Mouse (Mus musculus): ENCODE measurements around the gene Gm21985. TPM values are rescaled to one million over a fixed set of nuclear protein-coding genes. Genes with fewer than 3 reads are reported as not detected.
A peak's percentile ranks its signal among the peaks of the same experiment; 100 is the strongest.
"Not testable (repeated sequence)": the region's sequence is repeated elsewhere in the genome, so short reads cannot be mapped to it uniquely, and the experiment has no call there.

Gm21985 gene
- total RNA-seq, 2 experiments from 2014 or later, result 0.95 TPM; not detected in 1

DNA sequence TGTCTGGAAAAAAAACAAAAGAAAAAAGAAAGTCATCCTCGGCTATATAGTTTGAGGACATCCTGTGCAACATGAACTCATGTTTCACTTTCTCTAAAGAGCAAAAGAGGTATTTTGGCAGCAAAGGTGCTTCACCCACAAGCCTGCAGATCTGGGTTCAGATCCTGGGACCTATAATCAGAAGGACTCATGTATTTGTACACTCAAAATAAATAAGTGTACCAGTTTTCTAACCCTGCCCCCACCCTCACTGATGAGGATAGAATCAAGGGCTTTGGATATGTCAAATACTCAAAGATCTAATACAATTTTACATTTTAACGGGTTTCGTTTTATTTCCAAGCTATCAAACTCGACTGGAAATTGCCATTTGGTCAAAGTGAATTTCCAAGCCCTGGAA, 1.8 kb upstream of the Gm21985 start:
- no peak for ATAC-seq (ENCODE audit: poor library complexity, severe bottlenecking)

- peak; percentile 73 for ATAC-seq (ENCODE audit: poor library complexity, severe bottlenecking)
Observed at GRCm38 (mm10) chr2:112265448-112266241, 469 bp upstream of the Gm21985 start, which contains the start of gene Slc12a6. Gene Slc12a6, plus strand, starts transcription at chr2:112265825.

- ATAC-seq (ENCODE audit: poor library complexity, severe bottlenecking), result no peak
Observed at GRCm38 (mm10) chr2:112266780-112267179, 666 bp downstream of the Gm21985 start.

DNA sequence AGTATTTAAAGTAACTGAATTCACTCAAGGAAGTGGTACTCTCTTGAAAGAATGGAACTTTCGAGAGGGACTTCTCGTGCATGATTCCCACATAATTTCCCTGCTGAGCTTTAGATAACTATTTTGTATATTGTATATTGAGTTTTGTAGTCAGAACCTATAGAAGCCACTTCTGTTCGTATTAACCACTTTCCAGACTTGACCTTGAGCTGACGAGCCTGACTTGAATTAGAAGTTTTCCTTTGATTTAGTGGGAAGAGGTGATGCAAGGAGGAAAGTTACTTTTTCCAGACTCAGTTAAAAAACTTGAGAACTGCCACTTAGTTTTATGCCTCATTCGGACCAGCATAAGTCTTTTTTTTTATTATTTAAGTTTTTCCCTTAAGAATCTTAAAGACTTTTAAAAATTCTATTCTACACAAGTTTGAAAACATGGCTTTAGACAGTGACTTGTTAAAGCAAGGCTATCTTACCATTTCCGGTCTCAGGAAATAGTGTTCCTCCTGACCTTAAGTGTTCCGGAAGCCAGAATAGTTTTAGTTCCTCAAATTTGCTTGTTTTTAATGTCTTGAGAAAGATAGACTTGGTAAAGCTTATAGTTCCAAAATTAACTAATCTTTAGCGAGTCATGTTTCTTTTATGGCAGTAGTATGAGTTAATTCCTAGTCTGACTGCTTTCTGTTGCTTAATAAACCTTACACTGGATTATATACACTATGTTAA, 1.6 kb downstream of the Gm21985 start:
- ATAC-seq (ENCODE audit: poor library complexity, severe bottlenecking), result peak; percentile 37

DNA sequence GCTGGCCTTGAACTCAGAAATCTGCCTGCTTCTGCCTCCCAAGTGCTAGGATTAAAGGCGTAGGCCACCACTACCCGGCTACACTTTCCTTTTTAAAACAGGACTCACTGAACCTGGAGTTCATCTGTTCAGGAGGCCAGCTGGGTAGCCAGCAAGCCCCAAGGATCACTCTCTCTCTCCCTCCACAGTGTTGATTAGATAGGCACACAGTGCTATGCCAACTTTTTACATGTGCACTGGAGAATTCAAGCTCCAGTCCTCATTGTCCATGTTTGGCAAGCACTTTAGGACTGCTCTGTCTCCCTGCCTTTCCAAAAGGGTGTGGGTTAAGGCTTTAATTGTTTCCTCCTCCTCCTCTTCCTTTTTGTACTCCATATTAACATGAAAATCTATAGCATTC, 3.9 kb downstream of the Gm21985 start:
- ATAC-seq (ENCODE audit: poor library complexity, severe bottlenecking), result no peak

GRCm38 (mm10) chr2:112272909-112273308, 6.8 kb downstream of the Gm21985 start:
- no peak for ATAC-seq (ENCODE audit: poor library complexity, severe bottlenecking)

- ATAC-seq (ENCODE audit: poor library complexity, severe bottlenecking), result no peak
Observed at GRCm38 (mm10) chr2:112273474-112273873, 7.4 kb downstream of the Gm21985 start.

- no peak for ATAC-seq (ENCODE audit: poor library complexity, severe bottlenecking)
Observed at GRCm38 (mm10) chr2:112276870-112277269, 10.8 kb downstream of the Gm21985 start.

DNA sequence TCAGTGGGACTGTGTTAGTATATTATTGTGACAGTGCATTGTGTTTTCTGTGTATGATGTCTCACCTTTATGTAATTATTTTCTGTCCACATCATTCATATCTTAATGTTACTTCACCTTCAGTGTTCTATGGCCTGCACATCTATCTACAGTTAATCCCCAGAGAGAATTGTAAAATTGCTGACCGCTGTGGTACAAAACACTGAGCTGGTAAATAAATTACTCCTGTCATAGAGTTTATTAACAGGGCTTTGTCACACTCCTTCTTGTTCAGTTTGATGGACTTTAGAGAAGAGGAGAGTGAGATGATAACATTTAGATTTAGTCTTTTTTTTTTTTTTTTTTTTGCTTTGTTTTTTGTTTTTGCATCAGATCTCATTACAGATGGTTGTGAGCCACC, 16.7 kb downstream of the Gm21985 start:
- ATAC-seq (ENCODE audit: poor library complexity, severe bottlenecking), result no peak

DNA sequence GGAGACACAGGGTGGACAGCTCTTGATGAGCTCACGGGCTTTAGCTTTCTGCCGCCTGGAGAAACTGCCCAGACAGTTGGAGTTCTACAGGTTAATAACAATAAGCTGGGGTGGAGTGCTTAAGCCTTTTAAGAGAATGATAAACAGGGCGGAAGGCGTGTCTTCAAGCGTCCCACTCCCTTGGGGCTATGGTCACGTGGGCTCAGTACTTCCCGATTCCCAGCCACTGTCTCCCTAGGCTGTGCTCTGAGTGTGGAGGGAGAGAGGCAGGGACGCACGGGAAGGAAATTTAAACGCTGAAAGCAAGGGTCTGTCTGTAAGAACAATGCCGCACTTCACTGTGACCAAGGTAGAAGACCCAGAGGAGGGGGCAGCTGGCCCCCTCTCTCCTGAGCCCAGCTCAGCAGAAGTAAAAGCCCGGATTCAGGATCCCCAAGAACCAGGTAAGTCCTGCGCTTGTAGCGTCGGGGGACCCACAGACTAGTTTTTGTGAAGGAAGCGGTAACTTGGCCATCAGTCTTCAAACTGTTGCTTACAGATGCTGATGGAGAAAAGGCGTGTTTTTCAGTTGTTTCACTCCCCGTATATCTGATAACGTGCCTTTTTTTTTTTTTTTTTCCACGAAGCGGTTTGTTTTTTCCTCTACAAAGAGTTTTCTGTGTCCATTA, 18.4 kb downstream of the Gm21985 start:
- peak; percentile 83 for ATAC-seq (ENCODE audit: poor library complexity, severe bottlenecking)

DNA sequence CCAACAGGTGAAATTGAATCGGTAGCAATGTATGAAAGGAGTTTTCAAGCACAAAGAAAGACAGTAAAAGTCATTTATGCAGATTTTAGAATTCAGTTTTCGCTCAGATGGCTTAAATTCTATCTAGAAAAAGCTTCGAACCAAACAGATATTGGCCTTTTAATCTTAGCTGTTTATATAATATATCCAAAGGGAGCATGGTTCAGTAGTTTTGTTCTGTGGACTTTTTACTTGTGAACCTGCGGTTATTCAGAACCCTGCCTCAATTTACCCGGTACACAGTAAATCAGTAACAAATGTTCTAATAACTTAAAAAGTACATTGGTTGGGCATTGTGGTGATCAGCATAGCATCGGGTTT, 18.9 kb downstream of the Gm21985 start:
- no peak for ATAC-seq (ENCODE audit: poor library complexity, severe bottlenecking)

GRCm38 (mm10) chr2:112286062-112286461, 19.9 kb downstream of the Gm21985 start:
- ATAC-seq (ENCODE audit: poor library complexity, severe bottlenecking), result not testable (repeated sequence)

GRCm38 (mm10) chr2:112287059-112287458, 20.9 kb downstream of the Gm21985 start:
- peak; percentile 34; the same call in 1 of the 2 replicates for ATAC-seq (ENCODE audit: poor library complexity, severe bottlenecking)

GRCm38 (mm10) chr2:112289507-112289906, 23.4 kb downstream of the Gm21985 start:
- no peak for ATAC-seq (ENCODE audit: poor library complexity, severe bottlenecking)

DNA sequence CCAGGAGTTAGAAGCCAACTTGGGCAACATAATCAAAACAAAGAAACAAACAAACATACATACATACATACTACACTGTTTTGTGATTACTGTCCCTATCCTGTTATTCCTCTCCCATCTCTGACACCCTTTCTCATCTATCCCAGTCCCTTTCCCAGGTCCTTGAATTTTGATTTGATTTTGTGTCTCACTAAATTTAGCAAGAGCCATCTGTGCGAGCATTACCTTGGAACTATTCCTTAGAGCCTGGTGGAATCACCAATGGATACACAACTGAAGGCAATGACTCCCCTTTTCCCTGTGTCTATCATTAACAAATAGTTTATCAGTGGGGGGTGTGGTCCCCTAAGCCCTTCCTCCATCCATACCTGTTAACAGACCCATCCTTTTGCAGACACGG, 26.7 kb downstream of the Gm21985 start:
- ATAC-seq (ENCODE audit: poor library complexity, severe bottlenecking), result no peak

DNA sequence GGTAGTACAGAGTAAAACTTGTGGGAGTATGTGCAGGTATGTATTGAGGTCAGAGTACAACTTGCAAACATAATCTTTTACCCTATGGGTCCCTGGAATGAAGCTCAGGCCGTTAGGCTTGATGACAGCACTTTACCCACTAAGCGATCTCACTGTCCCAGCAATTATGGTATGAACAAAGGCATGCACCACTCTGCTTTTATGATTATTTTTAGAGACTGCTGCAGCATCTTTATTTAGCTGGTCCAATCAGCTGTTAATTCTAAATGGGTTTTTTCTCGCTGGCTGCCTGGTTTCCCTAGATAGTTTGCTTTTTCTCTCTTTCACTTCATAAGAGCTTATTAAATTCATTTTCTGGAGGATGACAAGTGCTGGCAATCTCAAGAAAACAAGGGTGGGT, 30.1 kb downstream of the Gm21985 start:
- no peak for ATAC-seq (ENCODE audit: poor library complexity, severe bottlenecking)

GRCm38 (mm10) chr2:112298221-112298620, 32.1 kb downstream of the Gm21985 start:
- no peak for ATAC-seq (ENCODE audit: poor library complexity, severe bottlenecking)

DNA sequence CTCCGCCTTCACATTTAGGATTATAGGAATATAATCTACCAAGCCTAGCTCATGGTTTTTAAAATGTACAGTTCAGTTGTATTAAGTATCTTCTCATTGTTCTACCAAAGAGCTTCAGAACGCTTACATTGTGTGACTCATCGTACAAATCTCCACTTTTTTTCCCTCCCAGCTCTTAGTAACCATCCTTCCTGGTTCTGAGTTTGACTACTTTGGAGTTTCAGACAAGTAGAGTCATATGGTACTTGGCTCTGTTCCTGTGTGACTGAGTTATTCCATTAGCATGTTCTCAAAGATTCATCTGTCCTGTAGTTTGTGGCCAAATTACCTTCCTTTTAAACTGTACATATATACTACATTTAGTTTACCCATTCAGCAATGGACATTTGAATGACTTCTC, 42.6 kb downstream of the Gm21985 start:
- no peak for ATAC-seq (ENCODE audit: poor library complexity, severe bottlenecking)

- ATAC-seq (ENCODE audit: poor library complexity, severe bottlenecking), result peak; percentile 21; the same call in 1 of the 2 replicates
Observed at GRCm38 (mm10) chr2:112309161-112309600, 43.1 kb downstream of the Gm21985 start.

GRCm38 (mm10) chr2:112315638-112316037, 49.5 kb downstream of the Gm21985 start:
- ATAC-seq (ENCODE audit: poor library complexity, severe bottlenecking), result no peak

DNA sequence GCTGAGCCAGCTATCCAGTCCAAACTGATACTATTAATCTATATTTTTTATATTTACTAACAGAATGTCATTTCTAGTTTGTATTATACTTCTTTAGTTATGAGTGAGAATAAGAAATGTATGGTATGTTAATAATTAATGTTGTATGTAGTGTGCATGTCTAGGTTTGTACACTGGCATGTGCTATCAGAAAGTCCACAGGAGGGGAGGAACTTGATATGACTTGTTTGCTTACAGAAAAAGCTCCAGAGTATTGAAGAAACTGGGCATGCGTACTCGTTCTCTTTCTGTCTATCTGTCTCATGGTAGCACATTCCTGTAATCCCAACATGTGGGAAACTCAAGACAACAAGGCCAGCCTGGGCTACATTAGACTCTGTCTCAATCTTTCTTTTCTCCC, 52.1 kb downstream of the Gm21985 start:
- no peak for ATAC-seq (ENCODE audit: poor library complexity, severe bottlenecking)

DNA sequence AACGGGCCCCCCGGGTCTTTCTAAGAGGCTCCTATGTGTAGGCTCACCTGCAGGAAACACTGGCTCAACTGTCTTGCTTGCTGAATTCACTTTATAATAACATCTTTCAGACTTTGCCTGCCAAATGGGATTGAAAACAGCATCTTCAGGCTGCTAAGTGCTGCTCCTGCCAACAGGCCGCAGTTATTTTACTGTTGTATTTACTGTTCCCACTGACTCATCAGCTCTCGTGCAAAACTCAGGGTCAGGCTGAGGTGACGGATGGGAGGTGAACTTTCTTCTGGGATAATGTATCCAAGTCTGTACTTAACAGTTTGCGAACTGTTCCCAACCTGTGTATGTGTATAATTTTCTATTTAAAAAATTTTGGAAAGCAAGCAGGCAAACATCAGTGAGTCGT, 52.8 kb downstream of the Gm21985 start:
- ATAC-seq (ENCODE audit: poor library complexity, severe bottlenecking), result no peak

All from megakaryocyte, adult 5-6 weeks (primary cell).